Mouse (Mus musculus) monocyte, adult 5-6 weeks (primary cell): ENCODE data around the gene Pld5. TPM values are rescaled to one million over a fixed set of nuclear protein-coding genes. Genes with fewer than 3 reads are reported as not detected.

Source experiments
- ATAC-seq: fragments of 153-309, 156-312 bp; replicated peaks from 2 replicates; pipeline ENCODE4 v1.8.0; 2017; ENCODE audit warnings: mild to moderate bottlenecking; ENCODE audit not compliant: low TSS enrichment, insufficient number of reproducible peaks, severe bottlenecking, poor library complexity, low FRiP score
- total RNA-seq: library from RNA; stranded (forward); fragments of 200-1000, 200-491, 200-594 nt; gene quantifications from 3 replicates; pipeline ENCODE4 v1.2.3, GENCODE M21; 2017

The Pld5 gene
- total RNA-seq, 1 experiment from 2014 or later = 0.19 TPM

DNA sequence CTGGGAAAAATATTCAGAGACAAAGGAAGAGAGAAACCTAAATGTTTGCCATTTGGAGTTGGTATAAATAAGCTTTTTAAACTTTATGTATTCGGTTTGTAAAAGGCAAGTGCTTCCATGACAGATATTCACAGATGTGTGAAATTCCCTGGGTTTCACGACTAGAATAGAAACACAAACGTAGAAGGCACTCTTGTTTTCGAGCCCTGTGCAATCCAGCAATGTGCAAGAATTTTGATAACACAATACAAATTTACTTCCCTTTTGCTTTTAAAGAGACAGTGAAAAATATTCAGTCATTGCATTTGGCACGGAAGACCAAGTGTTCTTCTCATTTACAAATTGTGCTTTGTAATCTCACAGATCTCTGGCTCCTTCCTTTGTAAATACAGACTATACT lies 200.6 kb downstream of the Pld5 start:
- no peak for ATAC-seq

DNA sequence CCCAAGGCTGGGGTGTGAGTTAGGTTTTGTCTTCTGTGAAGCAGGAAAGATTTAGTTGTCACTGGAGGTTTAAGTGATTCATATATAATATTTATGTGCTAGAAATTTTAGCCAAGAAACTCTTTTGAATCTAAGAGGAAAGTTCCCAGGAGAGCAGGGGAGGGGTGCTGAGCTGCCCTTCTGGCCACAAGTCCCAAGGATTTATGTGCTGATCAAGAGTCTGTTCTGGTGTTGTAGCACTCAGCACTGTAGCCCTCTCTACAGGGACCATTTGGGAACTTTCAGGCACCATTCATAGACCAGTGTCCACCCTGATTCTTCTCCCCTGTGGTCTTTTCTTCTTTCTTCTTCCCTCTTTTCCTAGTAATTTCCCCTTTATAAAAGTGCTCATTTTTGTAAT lies 209.8 kb downstream of the Pld5 start:
- no peak for ATAC-seq

DNA sequence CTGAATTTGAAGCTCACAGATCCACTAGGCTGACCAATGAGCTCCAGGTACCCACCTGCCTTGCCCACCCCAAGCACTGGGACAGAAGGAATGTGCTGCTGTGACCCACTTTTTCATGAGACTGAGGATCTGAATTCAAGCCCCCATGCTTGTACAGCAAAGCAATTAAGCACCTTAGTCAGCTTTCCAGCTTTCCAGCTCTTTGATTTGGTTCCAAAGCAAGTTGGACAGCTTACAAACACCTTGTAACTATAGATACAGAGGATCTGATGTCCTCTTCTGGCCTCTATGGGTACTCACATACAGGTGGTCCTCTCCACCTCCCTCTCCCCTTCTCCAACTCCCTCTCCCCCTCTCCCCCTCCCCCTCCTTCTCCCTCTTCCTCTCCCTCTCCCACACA lies 210.6 kb downstream of the Pld5 start:
- ATAC-seq = no peak

DNA sequence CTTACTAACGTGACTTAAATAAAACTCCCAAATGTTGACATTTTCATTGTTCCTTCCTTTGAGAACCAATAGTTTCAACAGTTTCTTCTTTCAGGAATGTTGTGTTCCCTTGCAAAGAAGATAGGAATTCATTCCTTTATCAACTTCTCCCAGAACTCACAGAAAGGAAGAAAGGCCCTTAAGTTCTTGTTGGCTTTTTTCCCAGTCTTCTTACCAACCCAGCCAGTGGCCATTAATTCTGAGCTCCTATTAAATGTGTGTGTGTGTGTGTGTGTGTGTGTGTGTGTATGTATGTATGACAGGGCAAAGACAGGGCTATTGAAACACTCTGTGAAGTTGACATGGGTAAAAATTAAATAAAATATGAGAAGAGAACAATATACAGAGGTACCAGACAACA lies 221.5 kb downstream of the Pld5 start:
- ATAC-seq = no peak

DNA sequence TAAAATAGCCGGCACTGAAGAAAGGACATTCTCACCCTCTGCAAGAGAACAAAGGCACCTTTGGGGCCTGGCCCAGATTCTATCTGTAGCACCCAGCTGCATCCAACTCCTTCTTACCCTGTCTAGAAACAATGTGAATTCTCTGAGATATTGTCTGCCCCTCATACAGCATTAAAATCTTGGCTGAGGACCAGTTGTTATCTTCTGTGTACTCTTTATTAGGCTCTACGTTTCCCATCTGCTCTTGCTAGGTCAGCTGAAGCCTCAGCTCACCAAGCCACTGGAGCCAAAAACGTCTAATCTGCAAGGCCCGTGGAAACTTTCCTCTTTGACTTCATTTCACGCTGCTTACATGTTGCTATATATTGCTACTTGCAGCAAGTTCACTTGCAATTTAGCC lies 228.1 kb downstream of the Pld5 start:
- ATAC-seq = no peak

DNA sequence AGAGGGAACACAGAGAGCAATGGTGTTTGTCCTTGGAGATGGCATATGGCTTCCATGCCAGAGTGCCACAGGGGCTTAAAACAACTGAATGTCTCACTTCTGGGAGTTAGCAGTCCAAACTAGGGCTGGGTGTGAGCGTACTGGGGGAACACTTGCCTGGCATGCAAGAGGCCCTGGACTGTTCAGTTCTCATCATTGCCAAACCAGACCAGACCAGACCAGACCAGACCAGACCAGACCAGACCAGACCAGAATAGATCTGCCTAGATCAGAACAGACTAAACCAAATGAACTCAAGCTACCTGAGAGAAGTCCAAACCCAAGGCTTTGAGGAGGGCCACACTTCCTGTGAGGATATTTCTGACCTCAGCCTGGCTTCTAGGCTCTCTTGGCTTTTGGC lies 228.7 kb downstream of the Pld5 start:
- no peak for ATAC-seq

DNA sequence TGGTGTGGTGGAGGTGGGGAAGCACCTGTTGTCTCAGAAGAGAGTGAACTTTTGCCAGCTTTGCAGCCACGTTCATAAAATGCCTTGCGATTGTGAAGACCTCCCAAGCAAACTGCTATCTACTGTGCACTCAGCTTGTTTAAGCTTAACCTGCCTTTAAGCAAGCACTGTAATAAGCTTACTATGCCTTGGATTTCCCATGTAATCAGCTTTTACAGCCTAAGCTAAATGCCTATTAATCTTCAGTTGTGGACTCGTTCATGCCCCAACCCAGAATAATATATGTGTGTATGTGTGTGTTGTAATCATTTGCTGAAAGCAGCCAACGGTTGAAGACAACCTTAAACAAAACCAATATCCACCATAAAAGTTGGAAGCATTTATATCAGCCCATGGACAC lies 232.1 kb downstream of the Pld5 start:
- ATAC-seq = no peak

DNA sequence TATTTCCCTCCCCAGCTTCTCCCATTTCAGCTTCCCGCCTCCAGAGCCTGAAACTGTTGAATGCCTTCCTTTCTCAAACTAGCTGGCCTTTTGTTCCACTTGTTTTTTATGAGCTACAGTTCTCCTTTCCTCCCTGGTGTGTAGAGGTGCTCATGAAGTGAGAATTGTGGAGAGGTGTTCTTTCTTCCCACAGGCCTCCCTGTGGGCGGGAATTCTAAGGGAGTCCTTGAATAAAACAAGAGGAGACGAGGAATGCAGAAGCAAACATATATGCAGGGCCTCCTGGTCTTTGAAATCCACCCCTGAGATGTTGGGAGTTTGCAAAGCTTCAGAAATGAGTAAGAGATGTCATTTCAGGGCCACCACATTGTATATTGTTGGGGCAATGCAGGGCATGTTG lies 235.2 kb downstream of the Pld5 start:
- ATAC-seq = no peak

DNA sequence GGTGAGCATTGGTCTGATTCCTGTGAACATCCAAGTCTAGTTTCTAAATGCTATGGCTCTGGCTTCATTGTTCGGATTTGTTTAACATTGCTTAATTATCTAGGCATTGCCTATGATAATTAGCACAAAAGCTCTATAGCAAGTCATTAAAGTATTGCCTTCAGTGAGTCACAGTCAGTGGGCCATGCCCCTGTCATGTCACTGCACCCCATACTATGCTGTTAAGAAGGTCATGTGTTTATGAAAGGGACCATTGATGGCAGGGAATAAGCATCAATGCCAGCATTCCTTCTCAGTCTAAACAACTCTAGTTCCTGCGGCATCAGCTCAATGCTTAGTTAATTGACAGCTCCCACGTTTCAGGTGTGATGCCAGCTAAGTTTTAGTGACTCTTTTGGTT lies 239.1 kb downstream of the Pld5 start:
- ATAC-seq = no peak

DNA sequence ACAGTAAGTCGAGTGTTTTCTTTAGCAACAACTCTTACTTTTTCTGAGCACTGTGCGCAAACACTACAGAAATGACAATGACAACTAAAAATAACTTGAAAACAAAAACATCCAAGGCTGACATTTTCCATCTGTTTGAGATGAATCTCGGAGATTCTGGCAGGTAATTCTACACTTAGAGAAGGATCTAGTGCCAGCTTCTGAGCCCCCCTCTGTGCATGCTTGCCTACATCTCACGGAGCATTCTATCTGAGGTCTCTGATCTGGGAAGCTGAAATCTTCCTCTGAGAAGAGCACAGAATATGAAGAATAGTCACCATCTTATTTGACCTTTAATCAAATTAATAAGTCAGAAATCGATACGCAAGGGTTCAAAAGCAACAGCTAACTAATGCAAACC lies 240.4 kb downstream of the Pld5 start:
- ATAC-seq = no peak

DNA sequence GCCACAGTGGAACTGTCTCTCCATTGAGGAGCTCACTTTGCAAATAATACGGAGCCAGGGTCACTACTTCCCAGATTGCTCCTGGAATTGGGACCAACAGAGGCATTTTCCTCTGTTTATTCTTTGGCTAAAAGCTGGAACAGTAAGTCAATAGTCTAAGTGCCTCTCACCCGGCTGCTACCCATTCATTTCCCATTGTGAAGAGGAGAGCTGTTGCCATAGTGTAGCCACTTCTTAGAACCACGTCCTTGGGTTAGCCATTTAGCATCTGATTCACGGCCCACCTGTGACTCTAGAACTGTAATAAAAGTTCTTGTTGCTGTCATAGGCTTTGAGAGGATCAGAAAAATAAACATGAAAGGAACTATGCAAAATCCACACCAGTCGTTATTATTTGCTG lies 241.4 kb downstream of the Pld5 start:
- no peak for ATAC-seq

DNA sequence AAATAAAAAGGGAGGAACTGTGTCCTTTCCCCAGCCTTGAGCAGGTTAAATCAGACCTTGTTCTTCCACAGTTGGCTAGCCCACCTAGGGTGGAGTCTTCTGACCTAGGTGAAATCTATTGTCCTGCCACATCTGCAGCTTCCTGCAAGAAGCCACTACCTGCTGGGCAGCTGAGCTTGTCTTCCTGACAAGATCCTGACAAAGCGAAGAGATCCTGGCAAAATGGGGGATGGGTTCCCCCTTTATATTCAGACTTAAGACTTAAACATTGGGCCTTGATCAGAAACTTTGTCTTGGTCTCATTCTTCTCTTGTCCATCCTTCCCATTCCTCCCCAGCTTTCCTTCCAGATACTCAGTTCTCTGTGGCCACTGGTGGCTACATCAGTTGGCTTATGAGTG lies 246.0 kb downstream of the Pld5 start:
- no peak for ATAC-seq

DNA sequence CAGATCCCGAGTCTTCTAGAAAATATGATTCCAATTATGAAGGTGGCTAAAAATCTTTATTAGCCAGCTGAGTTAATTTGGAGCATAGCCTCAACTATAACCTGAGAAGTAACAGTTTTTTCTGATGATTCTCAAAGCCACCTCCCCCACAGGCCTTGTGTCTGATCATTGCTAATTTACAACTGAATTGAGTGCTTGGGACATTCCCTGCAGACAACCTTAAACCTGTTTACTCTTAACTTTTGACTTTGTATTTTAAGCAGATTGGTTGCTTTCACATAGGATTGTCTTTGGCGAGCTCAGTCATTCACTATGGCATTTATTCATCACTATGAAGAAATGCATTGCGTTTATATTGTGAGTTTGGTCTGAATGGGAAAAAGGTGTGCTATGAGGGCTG lies 246.7 kb downstream of the Pld5 start:
- ATAC-seq = no peak

DNA sequence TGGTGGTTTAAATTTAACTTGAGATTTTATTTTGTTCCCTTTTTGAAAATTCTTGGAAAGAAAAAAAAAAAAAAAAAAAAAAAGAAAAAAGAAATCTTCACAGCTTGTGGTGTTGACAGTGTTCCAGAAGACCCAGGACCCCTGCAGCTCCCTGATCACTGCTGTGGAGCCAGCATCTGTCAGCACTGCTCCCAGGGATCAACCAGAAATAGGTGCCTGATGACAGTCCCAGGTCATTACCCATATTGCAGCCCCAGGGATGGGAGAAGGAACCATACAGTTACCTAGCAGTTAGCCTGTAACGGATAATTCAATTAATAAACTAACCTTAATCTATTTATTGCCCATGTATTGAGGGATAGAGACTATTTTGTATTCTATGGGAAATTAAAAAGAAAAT lies 250.6 kb downstream of the Pld5 start:
- ATAC-seq = no peak

DNA sequence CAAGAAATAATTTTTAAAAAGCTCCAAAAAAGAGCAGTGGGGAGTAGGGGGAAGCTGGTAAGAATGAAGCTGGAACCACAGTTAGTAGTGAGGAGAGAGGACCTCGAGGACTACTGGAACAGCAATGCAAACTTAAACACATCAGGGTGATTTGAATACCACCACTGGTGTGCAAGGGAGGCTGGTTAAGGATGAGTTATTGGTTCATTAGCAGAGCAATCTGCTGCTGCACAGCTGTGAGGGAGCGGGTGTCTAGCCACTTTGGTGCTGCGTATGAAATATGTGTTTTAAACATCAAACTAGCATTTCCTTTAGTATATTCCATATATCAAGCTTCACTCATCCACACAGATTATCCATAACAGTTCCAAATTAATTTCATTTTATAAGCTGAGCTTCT lies 256.6 kb downstream of the Pld5 start:
- no peak for ATAC-seq

DNA sequence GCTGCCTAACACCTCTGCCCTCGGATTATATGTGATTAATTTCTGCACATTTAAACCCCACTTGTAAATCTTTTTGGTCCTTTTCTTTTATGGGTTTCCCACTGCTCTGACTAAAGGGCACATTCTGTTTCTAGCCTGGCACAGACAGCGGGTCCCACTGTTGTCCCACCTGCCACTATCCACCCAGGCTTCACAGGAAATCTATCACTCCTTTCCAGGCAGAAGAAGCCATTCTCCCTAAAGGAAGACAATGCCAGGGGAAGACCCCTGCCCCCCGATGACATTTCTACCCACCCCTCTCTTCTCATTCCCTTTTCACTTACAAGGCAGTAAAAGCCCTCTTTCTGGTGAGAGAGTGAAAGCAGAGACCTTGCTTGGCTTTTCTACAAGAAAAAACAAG lies 259.0 kb downstream of the Pld5 start:
- no peak for ATAC-seq

DNA sequence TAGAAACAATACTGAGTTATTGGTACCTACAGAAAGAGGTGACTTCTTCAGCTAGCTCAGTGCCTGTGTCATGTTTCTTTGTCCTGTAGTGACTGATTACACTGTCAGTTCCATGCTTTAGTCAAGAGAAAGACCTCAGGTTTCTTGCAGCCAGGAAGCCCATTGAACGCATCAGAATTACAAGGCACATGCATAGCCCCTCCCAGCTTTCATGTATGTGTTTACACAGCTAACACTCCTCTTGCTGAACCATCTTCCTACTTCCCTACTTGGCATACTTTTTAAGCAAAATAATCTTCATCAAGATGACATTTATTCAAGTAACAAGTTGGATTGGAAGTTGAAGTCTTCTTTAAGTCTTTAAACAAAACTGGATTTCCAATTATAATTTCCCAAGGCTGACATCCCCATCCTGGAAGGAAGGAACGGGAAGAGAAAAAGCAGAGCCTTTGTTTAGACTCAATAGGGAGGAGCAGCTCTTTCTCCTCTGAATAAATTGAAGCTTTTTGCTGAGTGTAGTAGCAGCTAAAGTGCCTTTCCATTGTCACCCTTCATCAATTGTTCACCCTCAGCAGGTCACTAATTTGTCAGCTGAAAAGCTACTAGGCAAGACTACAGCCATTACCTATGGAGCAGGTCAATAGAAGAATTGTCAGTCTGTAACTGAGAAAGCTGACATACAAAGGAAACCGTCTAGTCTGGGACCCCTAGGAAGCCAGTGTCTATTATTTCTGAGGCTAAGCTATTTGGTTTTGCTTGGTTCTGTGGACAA lies 261.4 kb downstream of the Pld5 start:
- ATAC-seq = no peak

DNA sequence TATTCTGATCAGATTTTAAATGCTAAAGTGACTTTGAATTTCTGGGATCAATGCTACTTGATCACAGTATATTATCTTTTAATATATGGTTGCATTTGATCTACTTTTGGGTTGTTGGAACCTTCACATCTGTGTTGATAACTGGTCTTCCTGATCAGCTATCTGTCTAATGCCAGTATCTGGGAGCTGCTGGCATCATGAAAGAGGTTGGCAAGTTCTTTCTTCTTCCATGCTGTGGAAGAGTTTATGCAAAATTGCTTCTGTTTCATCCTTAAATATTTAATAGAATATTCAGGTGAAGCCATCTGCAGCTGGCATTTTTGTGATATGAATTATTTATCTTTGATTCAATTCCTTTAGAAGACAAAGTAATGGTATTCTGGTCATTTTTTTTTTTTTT lies 263.6 kb downstream of the Pld5 start:
- no peak for ATAC-seq

DNA sequence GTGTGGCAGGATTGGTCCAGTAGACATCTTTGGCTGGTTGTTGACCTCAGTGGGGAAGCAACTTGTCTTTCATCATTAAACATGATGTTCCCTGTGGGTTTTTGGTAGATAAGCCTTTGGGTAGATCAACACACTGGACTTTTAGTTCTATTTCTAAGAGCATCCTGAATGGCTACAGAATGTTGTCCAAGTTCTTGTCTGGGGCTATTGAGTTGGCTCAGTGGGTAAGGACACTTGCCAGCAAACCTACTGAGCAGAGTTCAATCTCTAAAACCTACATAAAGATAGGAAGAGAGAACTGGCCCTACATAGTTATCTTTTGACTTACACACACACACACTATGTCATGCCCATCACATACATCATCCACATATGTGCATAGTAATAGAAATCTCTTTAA lies 264.0 kb downstream of the Pld5 start:
- no peak for ATAC-seq

DNA sequence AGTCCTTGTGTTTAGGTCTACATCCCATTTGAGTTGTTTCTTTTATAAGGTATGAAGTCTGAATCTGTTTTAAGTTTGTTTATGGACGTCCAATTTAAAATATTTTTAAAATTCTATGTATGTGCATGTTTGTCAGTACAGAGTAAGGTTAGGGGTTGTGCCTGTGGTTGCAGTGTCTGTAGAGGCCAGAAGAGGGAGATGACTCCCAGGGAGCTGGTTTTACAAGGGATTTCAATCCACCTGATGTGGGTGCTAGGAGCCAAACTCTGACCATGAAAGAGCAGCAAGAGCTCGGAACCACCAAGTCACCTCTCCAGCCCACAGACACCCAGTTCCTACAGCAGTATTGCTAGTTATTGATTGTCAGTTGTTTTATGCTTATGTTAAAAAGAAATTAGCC lies 266.7 kb downstream of the Pld5 start:
- no peak for ATAC-seq

DNA sequence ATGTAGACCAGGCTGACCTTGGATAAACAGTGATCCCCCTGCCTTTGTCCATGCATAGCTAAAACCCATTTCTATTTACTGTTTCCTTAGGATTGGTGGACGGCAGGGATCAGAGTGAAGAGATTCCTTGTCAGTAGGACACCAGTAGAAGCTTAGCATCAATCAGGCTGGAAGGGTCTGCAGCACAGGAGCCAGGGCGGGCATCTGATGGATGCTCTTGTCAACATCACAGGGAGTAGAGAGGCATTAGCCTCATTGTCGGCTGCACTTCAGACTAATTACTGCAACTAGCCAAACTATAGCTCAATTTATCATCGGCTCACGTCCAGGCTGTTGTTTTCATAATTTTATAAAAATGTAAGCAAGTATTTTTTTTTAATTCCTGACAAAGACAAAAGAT lies 274.5 kb downstream of the Pld5 start:
- ATAC-seq = no peak
